Mouse (Mus musculus) ES-Bruce4 (cell line): ENCODE data around the gene Tldc1. TPM values are rescaled to one million over a fixed set of nuclear protein-coding genes. Genes with fewer than 3 reads are reported as not detected.

ENCODE experiments used
- H3K27ac ChIP-seq: 2 replicates; pipeline ENCODE4 v1.5.1; 2012; ENCODE audit warnings: low read length, inconsistent platforms; ENCODE audit not compliant: insufficient read depth
- H3K27me3 ChIP-seq: 2 replicates; pipeline ENCODE4 v1.6.1; 2012; ENCODE audit warnings: mild to moderate bottlenecking, low read length, inconsistent platforms; ENCODE audit not compliant: control insufficient read depth, poor library complexity, insufficient read depth, severe bottlenecking
- H3K36me3 ChIP-seq: 2 replicates; pipeline ENCODE4 v1.6.1; 2012; ENCODE audit warnings: inconsistent platforms, mild to moderate bottlenecking, low read length, moderate library complexity; ENCODE audit not compliant: control insufficient read depth, poor library complexity, insufficient read depth, severe bottlenecking
- H3K4me1 ChIP-seq: one replicate; pipeline ENCODE4 v1.8.1; 2011; ENCODE audit warnings: low read length; ENCODE audit not compliant: control insufficient read depth, insufficient read depth
- H3K4me3 ChIP-seq: 2 replicates; pipeline ENCODE4 v1.5.1; 2011; ENCODE audit warnings: low read depth, mild to moderate bottlenecking, low read length
- H3K9ac ChIP-seq: 2 replicates; pipeline ENCODE4 v1.6.1; 2012; ENCODE audit warnings: low read depth, mild to moderate bottlenecking, inconsistent platforms; ENCODE audit not compliant: poor library complexity, severe bottlenecking
- H3K9me3 ChIP-seq: replicated peaks from 2 replicates; pipeline ENCODE4 v1.6.1; 2012; ENCODE audit warnings: mild to moderate bottlenecking, low read length, inconsistent platforms; ENCODE audit not compliant: control insufficient read depth, poor library complexity, insufficient read depth, severe bottlenecking
- CTCF ChIP-seq: IDR thresholded peaks from one replicate; pipeline ENCODE4 v1.8.1; 2011; ENCODE audit warnings: low read depth, low read length
- EP300 ChIP-seq: IDR thresholded peaks from 2 replicates; pipeline ENCODE4 v1.6.1; 2011; ENCODE audit warnings: low read depth, low read length; ENCODE audit not compliant: insufficient read depth
- POLR2A ChIP-seq: IDR thresholded peaks from one replicate; pipeline ENCODE4 v1.8.1; 2011; ENCODE audit warnings: low read length; ENCODE audit not compliant: insufficient read depth
- polyA plus RNA-seq: library from polyadenylated mRNA; stranded (reverse); fragments of >200 nt; gene quantifications from 2 replicates; pipeline ENCODE4 v1.2.4, GENCODE M21; 2011; ENCODE audit warnings: low read depth; ENCODE audit not compliant: missing spikeins, insufficient read depth, insufficient read length

Tldc1 gene
- polyA plus RNA-seq, 1 experiment, result 15.5 TPM

GRCm38 (mm10) chr8:119727093-119727492 is 51.1 kb downstream of the Tldc1 start:
- no peak overlapping the region for H3K27ac ChIP-seq
- H3K36me3 ChIP-seq, result no peaks in the 10 kb centered on the region
- H3K27me3 ChIP-seq, result no peaks in the 10 kb centered on the region
- no peaks in the 10 kb centered on the region for H3K4me1 ChIP-seq
- TF ChIP-seq POLR2A, result no peak
- TF ChIP-seq CTCF, result no peak
- TF ChIP-seq EP300, result no peak
- H3K4me3 ChIP-seq, result no peak overlapping the region
- no peaks in the 10 kb centered on the region for H3K9me3 ChIP-seq
- no peak overlapping the region for H3K9ac ChIP-seq

- Histone ChIP-seq H3K36me3 (no peaks in the 10 kb centered on the region), H3K9ac (no peak overlapping the region), H3K4me1 (no peaks in the 10 kb centered on the region), H3K27ac (no peak overlapping the region), H3K27me3 (no peaks in the 10 kb centered on the region), H3K4me3 (no peak overlapping the region), H3K9me3 (no peaks in the 10 kb centered on the region)
- TF ChIP-seq CTCF, result no peak
- no peak for TF ChIP-seq POLR2A
- TF ChIP-seq EP300, result no peak
These were observed 53.6 kb downstream of the Tldc1 start for GRCm38 (mm10) chr8:119724596-119724995.

- no peaks in the 10 kb centered on the region for H3K36me3 ChIP-seq
- H3K4me3 ChIP-seq, result no peak overlapping the region
- H3K9me3 ChIP-seq, result no peaks in the 10 kb centered on the region
- no peaks in the 10 kb centered on the region for H3K27me3 ChIP-seq
- no peak overlapping the region for H3K9ac ChIP-seq
- TF ChIP-seq CTCF (no peak), EP300 (no peak), POLR2A (no peak)
- no peaks in the 10 kb centered on the region for H3K4me1 ChIP-seq
- no peak overlapping the region for H3K27ac ChIP-seq
These were observed 54.5 kb downstream of the Tldc1 start for GRCm38 (mm10) chr8:119723676-119724075.

GRCm38 (mm10) chr8:119722348-119722747 is 55.9 kb downstream of the Tldc1 start:
- H3K4me1 ChIP-seq, result no peaks in the 10 kb centered on the region
- TF ChIP-seq POLR2A, result no peak
- no peak for TF ChIP-seq CTCF
- no peak for TF ChIP-seq EP300
- H3K9ac ChIP-seq, result no peak overlapping the region
- H3K27me3 ChIP-seq, result no peaks in the 10 kb centered on the region
- H3K9me3 ChIP-seq, result no peaks in the 10 kb centered on the region
- H3K4me3 ChIP-seq, result no peak overlapping the region
- no peaks in the 10 kb centered on the region for H3K36me3 ChIP-seq
- no peak overlapping the region for H3K27ac ChIP-seq

- H3K4me3 ChIP-seq, result no peak overlapping the region
- H3K27me3 ChIP-seq, result no peaks in the 10 kb centered on the region
- H3K9ac ChIP-seq, result no peak overlapping the region
- no peaks in the 10 kb centered on the region for H3K36me3 ChIP-seq
- no peak for TF ChIP-seq CTCF
- no peak for TF ChIP-seq POLR2A
- TF ChIP-seq EP300, result no peak
- no peaks in the 10 kb centered on the region for H3K9me3 ChIP-seq
- H3K27ac ChIP-seq, result no peak overlapping the region
- no peaks in the 10 kb centered on the region for H3K4me1 ChIP-seq
These were observed 59.2 kb downstream of the Tldc1 start for GRCm38 (mm10) chr8:119719011-119719501.

GRCm38 (mm10) chr8:119717765-119718164 is 60.5 kb downstream of the Tldc1 start:
- Histone ChIP-seq H3K9me3 (no peaks in the 10 kb centered on the region), H3K27me3 (no peaks in the 10 kb centered on the region), H3K9ac (no peak overlapping the region), H3K27ac (no peak overlapping the region), H3K36me3 (no peaks in the 10 kb centered on the region), H3K4me3 (no peak overlapping the region), H3K4me1 (no peaks in the 10 kb centered on the region)
- TF ChIP-seq EP300, result no peak
- peak; percentile 30 for TF ChIP-seq CTCF
- TF ChIP-seq POLR2A, result no peak
